Mouse (Mus musculus): Measurements from ENCODE around the gene Sdc3. TPM values are rescaled to one million over a fixed set of nuclear protein-coding genes. Genes with fewer than 3 reads are reported as not detected.

Sdc3 gene
- total RNA-seq, 2 experiments from 2014 or later: 368 to 378 TPM

DNA sequence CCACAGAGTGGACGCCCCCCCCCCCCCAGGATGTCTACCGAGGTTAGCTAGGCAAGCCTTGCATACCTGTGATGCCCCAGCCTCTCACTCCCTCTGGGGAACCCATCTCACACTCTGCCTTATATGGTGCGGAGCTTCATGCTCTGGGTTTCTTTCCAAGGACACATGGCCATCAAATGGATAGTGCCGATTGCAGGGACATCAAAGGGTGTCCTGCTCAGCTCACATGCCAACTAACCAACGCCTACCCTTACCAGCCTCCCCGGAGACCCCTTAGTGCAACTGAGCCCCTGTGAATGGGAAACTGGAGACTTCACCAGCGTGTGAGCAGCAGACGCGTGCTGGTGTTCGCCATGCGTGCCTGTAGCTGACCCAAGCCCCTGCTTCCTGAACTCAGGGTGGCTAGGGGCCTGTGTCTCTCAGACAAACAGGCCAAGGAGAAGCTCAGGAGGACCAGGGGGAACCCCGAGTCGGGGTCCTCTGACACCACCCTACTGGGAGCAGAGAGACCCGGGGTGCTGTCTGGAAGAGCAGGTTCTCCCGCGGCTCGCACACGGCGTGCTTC, 444 bp upstream of the Sdc3 start:
- DNase-seq (ENCODE audit: low spot score in 2 of 2): peak; percentile 48 to 63

DNA sequence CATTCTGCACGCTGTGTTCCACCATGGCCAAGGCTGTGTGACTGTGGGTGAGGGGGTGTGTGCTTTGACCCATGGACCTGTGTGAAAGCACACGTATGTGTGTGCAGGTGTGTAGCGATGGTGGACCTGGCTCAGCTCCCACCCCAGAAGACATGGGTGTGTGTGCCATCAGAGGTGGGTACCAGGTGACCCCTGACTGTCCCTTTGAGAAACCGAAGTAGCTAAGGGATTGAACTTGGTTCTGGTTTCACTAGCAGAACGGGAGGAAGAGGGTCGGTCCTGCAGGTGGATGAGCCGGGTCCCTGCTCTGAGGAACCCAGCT, 804 bp downstream of the Sdc3 start:
- no peak for DNase-seq (ENCODE audit: low spot score in 2 of 2)

DNA sequence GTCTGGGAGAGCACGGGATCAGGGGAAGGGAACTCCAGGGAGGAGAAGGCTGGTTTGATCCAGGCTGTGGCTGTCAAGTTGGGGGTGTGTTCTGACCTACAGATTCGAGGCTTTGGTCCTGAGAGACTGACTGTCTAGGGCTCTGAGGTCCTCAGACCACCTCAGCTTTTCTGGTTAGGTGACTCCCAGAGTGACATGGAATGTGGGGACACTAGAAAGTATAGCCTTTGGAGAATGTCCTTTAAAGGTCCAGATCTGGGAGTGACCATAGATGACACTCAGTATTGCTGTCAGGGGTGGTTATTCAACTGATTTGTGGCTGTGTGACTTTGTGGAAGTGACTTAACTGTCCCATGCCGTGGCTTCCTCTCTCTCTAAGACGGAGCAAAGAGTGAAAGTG, 2.4 kb downstream of the Sdc3 start:
- no peak for DNase-seq (ENCODE audit: low spot score in 2 of 2)

DNA sequence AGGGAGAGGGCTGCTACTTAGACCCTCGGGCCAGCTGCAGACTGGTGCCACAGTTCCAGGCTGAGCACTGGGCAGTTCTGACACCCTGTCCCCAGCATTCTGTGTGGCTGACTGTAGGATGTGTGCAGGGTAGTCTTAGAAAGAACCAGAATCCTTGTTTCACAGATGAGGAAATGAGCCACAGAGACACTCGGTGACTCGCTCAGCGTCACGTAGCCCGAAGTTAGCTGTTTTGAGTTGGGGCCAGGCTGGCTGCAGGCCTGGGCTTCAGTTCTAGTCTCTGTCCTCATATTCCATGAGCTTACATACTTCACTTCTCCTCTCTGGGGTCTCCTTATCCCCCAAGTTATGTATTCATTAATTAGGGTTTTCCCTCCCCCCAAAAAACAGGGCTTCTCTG, 3.6 kb downstream of the Sdc3 start:
- DNase-seq (ENCODE audit: low spot score in 2 of 2): no peak

DNA sequence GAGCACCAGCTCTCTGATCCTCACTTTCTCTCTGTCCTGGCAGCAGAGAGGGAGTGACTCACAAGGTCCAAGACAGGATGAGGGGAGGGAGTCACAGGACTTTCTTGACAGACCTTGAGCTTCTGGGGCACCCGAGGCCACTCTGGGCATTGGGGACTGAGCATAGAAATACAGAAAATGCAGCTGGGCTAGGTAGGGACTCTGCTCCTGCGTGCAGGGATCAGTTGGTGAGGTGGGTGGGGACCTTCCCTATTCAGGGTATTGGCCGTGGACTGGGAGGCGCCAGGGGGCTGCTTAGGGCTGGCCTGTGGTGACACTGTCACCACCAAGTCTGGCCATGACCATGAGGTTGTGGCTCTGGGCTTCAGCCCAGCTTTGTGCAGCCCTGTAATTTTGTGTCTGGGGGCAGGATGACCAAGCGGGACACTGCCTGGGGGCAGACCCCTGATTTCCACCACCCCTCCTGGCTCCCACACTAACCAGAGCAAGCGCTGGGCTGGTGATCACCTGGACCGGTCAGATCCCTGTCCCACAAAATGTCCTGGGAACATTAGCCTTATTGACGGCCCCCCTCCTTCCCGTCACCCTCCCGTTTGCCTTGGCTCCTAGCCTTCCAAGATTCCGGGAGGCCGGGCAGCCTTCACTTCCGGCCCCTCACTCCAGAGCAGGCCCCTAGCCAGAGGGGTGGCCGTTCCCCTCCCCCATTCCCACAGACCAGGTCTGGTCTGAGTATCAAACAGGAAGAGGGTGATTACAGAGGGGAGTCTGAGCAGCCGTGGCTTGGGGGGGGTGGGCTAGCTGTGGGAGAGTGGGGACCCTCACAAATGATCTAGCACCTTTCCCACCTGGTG, 5.1 kb downstream of the Sdc3 start:
- no peak for DNase-seq (ENCODE audit: low spot score in 2 of 2)

DNA sequence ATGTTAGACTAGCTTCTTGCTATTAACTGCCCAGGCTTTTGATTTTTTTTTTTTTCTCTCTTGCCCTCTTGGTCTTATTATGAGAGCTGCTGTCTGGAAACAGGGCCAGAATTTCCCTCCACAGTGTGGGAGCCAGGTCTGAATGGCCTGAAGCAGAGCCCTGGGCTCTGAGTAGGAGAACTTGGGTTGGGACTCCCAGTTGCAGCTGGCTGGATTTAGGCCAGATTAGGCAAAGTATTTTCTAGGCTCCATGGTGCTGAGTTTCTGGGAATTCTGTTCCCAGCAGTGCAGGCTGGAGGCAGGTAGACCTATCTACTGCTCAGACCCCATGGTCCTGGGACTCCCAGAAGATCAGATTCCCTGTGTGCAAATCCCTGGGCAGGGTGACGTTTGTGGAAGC, 6.1 kb downstream of the Sdc3 start:
- no peak for DNase-seq (ENCODE audit: low spot score in 2 of 2)

DNA sequence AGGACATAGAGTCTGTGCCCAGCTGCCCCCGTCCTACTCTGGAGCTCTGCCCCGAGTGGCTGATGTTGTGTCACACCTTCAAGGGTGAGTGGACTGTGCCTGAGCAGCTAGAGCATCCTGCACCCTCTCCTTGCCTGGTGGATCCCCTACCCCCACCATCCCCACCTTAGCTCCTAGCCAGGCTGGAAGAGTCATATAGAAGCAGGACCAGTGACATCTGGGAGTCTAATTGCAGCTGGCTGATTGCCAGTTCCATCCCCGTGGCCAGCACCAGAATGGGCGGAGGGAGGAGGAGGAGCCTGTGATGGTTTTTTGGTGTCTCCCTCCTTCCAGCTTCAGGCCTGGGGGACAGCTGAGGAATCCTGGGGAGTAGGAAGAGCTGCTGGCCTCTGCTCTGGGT, 6.8 kb downstream of the Sdc3 start:
- DNase-seq (ENCODE audit: low spot score in 2 of 2): peak in 1 of 2 experiments; percentile 58

DNA sequence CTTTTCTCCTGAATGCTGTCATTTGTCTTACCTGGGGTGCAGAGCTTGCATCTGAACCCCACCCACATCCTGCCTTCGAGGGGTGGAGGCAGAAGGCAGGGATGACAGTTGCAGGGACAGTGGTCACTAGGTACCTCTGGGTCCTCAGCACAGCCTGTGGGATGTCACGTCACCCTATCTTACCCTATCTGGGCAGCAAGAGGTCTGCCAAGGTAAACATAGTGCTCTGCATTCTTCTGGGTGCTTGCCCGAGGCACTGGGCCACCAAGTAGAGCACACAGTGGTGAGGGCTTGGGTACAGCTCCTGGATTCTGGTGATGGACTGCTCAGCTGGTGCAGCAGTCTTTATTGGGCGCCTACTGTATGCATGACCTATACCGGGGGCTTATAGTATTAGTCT, 7.2 kb downstream of the Sdc3 start:
- no peak for DNase-seq (ENCODE audit: low spot score in 2 of 2)

DNA sequence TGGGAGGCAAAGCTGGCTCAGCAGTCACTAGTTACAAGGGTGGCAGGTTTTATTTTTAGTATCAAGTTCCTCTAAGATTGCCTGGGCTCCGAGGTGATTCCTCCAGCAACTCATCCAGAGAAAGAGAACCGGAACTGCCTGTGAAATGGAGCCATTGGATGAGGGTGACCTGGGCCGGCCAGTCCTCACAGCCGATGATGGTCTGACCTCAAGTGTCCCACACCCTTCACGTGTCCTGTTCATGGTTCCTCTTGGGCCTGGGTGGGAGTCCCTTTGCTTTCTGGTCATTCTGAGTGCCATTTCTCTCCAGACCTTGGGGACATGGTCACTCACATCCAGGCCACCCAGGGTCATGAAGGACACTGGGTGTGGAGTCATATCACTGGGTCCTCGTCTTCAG, 7.8 kb downstream of the Sdc3 start:
- DNase-seq (ENCODE audit: low spot score in 2 of 2): no peak

DNA sequence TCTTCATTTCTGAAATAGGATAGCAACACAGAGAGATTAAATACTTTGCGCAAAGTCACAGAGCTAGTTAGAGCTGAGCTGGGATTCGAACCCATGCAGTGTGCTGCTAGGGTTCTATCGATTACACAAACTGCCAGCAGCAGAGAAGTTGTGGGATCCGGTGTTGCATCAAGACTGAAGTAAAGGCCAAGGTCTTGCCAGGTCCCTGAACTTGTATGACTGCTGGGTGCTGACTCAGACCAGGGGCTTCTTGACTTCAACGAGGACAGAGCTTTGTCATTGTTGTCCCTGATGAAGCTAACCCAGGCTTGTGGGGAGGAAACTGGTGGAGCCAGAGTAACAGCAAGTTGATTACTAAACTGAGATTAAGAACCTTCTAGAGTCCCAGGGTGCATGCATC, 8.9 kb downstream of the Sdc3 start:
- no peak for DNase-seq (ENCODE audit: low spot score in 2 of 2)

DNA sequence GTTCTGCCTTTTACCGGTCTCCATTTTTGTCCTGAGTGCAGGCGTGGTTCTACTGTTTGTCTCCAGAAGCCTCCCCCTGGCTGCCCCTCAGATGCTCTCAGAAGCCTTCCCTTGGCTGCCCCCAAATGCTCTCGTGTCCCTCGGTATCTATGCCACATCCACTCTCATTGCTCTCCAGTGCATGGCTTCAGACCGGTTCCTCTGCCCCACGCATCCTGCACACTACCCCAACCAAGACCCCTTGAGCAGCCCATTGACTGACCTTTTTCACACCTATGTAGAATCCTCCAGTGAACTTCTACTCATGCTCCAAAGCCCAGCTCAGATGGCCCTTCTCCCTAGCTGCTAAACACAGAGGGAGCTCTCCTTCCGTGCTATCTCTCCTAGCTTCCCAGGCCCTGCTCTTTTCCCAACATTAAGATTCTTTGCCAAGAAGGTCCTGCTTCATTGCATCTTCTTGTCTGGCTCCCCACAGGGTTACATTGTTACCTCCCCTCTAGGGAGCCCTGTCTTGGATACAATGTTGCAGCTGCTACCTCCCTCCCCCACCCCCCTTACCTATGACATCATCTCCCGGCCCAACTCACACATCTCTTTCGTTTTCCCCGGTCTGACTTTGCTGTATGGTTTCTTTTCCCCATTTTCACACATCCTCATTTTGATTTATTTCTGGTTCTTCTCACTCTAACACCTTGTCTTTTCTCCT, 9.4 kb downstream of the Sdc3 start:
- no peak for DNase-seq (ENCODE audit: low spot score in 2 of 2)

DNA sequence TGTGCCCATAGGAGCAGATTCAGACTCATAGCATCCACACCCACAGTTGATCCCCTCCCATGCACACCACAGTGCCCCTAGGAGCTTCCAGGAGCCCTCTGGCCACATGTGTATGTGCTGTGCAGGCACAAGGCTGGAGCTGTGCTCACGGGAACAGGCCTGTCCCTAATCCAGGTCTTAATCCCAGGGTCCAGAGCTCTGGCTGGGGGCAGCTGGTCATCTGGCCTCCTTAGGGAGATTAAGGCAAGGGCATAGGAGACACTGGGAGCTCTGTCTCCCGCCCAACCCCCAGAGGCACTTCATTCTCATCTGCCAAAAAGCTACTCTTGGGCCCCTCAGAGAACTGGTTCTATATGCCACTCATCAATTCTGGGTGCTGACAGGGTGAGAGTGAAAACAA, 11.3 kb downstream of the Sdc3 start:
- DNase-seq (ENCODE audit: low spot score in 2 of 2): no peak

DNA sequence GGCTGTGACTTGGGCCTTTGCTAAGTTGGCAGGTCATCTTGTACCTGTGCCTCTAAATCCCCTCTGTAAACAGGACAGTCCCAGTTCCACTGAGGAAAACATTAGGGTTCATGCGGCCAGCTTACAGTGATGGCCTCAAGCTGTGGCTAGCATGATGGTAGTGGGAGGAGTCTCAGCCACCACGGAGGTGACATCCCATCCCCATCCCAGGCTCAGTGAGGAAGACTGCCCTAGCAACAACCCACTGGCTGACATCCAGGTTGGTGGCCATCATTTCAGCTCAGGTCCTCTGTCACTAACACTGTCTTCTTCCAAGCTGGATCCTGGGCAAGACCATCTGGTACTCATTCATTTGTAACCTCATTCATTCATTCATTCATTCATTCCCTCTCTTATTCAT, 12.0 kb downstream of the Sdc3 start:
- peak in 1 of 2 experiments; percentile 44 for DNase-seq (ENCODE audit: low spot score in 2 of 2)

DNA sequence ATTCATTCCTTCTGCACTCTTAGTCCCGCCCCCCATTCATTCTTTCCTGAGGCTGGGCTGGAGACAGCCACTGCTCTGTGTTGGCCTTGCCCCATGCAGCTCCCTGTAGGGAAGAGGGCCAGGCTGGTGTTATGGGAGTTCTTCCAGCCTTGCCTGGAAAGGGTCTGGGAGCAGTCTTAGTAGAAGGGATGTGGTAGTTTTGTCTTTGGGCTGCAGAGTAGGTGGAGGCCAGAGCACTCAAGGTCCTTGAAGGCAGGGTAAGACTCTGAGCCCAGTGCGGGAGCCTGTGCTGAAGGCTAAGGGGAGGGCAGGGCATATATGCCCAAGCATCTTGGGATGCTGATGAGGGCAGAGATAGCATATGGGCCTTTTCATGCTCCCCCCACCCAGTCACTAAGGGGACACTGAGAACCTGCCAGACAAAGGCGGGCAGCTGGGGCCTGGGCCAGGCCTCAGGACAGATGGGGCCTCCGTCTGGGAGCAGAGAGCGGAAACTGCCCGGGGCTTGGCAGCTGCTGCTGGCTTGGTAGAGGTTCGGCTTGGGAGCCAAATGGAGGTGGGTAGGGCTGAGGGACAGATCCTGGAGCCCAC, 12.5 kb downstream of the Sdc3 start:
- DNase-seq (ENCODE audit: low spot score in 2 of 2): peak; percentile 79 to 84

DNA sequence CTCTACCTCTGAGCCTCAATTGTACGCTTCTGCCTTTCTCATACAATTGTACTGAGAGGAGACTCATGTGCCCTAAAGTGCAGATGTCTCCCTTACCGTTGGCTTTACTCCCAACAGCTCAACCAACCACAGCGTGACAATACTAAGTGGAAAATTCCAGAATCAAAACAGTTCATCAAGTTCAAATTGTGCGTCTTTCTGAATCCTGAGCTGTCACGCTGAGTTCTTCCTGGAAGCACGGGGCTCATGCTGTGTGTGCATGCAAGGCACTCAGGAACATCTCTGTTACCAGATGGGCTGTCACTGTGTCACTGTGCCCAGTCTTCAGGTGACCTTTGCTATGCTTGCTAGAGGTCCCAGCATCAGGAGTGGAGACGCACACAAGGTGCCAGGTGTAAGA, 13.4 kb downstream of the Sdc3 start:
- DNase-seq (ENCODE audit: low spot score in 2 of 2): no peak

DNA sequence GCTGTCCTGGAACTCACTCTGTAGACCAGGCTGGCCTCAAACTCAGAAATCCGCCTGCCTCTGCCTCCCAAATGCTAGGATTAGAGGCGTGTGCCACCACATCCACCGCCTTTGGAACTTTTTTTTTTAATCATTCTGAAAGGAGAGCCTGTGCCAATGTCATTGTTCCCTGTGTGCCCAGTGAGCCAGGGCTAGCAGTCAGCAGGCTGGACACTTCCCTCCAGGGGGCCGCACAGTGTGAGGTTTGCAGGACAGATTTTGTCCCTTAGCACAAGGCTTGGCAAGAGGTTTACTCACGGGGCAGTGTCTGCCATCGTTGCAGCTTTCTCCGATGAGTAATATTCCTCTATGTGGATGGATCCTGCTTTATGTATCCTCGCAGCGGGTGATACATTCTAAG, 14.4 kb downstream of the Sdc3 start:
- no peak for DNase-seq (ENCODE audit: low spot score in 2 of 2)

DNA sequence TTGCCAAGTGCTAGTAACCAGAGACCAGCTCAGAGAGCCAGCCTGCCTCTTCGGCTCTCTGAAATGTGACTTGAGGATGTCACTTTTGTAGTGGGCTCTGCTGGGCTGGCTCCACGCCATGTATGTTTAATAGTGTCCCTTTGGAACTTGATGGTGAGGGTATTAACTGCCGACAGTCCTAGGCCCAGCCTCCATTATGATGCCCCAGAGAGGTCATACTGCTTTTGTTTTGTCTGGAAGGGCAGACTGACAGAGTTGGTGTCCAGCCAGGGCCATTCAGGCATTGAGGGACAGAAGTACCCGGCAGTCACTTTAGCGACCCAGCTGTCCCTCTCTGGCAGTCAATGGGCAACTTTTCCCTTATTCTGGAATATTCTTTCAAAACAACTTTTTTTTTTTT, 17.4 kb downstream of the Sdc3 start:
- DNase-seq (ENCODE audit: low spot score in 2 of 2): peak; percentile 34 to 39

DNA sequence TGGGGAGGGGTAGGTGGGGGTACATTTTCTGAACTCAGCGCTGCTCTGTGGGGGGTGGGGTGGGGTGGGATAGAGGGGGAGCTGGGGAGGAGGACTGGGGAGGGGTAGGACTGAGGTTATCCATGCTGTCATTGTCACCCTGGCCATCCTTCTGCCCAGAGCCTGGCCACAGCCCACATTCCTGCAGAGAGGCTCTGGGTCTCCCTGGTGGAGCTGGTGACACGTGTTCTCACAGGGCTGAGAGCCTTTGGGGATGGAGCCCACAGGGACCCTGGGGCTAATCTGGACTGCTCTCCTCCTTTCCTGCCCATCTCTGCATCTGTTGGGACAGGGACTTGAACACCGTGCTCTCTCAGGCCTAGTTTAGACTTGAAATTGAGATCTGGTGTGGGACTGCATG, 18.5 kb downstream of the Sdc3 start:
- peak in 1 of 2 experiments; percentile 42 for DNase-seq (ENCODE audit: low spot score in 2 of 2)

DNA sequence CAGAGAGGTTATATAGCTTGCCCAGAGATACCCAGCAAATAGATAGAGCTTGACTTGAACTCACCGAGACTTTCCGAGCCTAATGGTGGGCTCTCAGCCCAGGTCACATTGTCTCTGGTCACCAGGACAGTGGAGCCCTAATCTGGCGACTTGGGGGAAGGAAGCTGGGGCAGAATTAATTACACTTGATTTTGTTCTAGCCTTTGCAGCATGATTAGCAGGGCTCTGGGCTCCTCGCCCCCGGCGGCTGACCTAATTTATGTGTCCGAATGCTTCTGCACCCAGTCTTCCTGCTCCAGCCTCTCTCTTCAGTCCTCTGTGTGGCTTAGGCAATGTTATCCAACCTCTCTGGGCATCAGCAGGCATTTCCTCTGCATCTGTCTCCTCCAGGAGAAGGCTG, 19.0 kb downstream of the Sdc3 start:
- peak in 1 of 2 experiments; percentile 51 for DNase-seq (ENCODE audit: low spot score in 2 of 2)

DNA sequence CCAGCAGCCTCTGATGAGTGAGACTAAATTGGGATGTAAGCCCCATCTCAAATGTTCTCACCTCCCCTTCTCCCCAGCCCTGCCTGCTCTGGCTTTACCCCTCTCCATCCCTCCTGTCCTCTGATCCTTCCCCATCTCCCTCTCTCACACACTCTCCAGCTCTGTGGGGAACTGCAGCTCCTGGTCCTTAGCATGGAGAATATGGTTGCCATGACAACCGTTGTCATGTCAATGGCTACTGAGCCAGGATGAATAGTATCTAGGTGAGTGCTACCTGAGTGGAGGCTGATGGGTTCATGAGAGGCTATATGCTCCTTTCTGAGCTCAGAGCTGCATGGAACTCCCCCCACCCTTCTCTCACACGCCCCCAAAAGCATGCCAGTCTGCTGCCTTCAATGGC, 21.6 kb downstream of the Sdc3 start:
- no peak for DNase-seq (ENCODE audit: low spot score in 2 of 2)

DNA sequence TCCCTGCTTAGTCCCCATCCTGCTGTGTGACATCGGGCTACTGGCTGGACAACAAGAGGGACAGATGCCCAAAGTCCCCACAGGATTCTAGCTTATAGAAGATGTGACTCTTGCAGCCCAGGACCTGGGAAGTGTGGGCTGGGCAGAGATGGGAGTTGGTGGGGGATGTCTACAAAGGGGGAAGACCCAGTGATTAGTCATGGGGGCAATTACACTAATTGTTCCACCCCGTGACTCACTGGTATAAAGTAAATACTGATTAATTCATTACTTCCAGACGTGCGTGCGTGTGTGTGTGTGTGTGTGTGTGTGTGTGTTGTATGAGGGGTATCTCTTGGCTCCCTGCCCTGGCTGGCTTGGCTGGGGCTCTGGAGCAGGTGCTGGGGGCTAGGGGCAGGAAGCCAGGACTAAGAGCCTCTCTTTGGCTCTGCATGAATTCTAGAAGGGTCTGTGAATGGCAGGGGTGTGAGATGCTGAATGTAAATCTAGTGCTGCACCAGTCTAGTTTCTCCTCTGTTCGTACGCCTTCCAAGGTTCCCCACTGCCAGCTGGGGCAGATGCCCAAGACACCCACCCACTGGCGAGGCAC, 22.5 kb downstream of the Sdc3 start:
- DNase-seq (ENCODE audit: low spot score in 2 of 2): peak; percentile 76 to 82

DNA sequence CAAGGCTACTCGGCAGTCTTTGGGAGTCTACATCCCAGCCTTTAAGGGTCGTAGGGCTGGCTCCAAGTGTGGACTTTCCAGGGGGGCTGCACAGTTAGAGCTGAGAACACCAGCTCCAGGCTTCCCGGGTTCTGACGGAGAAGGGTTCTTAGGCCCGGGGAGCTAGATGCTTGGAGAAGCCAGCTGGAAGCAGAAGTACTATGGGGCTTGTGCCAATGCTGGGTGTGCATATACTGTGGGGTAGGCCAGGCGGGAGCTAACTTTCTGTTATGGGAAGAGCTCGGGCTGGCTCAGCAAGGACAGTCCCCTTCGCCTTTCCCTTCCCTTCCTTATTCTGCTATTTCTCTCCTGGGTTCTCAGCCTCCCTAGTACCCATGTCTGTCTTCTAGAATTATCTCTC, 23.5 kb downstream of the Sdc3 start:
- DNase-seq (ENCODE audit: low spot score in 2 of 2): peak in 1 of 2 experiments; percentile 42

All from layer of hippocampus, postnatal 10 days (tissue).